Mouse (Mus musculus) gastrocnemius, postnatal 10 days (tissue): ENCODE data around the gene Scfd2. TPM values are rescaled to one million over a fixed set of nuclear protein-coding genes. Genes with fewer than 3 reads are reported as not detected.

Source experiments
- DNase-seq: peaks from one replicate; pipeline ENCODE4 v3.0.0; 2021; ENCODE audit warnings: mixed read lengths
- total RNA-seq, 2 experiments: library from RNA; stranded (reverse); gene quantifications; 2 replicates each; pipeline ENCODE4 v1.2.3; 2021

Gene Scfd2
- total RNA-seq, 2 experiments from 2014 or later: 10.2 to 12.8 TPM

- DNase-seq: no peak
Measured at GRCm38 (mm10) chr5:74365408-74365807, 166.2 kb downstream of the Scfd2 start.

GRCm38 (mm10) chr5:74363296-74363695 is 168.3 kb downstream of the Scfd2 start:
- DNase-seq: no peak

DNA sequence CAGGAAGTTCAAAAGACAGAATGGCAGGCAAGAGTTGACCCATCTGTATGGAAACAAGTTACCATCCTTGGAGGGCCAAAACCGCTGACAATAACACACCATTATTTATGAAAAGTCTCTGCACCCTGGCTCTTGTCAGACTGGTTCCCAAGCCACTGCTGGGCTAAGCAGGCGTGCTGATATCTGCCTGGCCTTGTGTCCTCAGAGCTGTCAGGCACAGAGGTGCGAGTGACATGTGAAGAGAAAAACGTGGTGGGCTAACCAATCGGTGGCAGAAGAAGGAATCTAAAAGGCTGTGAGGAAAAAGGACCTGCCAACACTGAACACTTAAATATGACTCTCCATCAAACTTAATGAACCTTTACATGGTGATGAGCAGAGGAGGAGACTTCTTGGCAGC is 170.0 kb downstream of the Scfd2 start:
- no peak for DNase-seq

GRCm38 (mm10) chr5:74358033-74358432 is 173.5 kb downstream of the Scfd2 start:
- DNase-seq: no peak

- DNase-seq: no peak
Measured at GRCm38 (mm10) chr5:74355416-74356177, 176.0 kb downstream of the Scfd2 start.

- DNase-seq: no peak
Measured at GRCm38 (mm10) chr5:74350909-74351308, 180.7 kb downstream of the Scfd2 start.

DNA sequence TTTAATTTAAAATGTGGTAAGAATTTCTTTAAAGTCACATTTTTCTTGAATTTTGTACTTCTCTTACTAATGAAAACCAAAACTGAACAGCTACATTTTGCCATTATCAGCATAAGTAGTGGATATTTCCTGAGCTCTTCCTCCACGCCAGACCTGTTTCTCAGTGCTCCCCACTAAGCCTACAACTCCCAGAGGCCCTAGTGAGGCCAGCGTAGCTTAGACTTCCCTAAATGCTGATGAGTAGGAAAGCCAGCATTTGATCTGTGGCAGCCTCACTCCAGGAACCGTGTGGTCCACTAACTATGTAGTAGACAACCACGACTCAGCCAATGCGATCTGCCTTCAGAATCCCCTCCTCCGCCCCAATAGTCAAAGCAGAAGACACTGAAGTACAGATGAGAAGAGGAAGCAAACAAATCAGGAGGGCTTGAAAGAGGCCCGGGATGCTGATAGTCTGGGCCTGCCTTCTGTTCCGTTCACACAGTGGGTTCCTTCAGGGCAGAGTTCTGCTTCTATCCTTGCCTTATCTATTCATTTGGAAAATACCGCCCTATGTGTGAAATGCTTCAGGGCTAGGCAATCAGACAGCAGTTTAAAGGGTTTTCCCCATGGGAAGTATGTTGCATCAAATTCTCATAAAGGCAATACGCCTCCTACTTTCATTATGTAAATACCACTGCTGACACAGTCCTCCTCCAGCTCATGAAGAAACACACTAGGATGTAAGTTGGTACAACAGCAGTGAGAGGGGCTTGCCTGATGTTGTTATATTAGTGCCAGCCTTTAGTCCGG is 183.3 kb downstream of the Scfd2 start:
- DNase-seq: no peak

DNA sequence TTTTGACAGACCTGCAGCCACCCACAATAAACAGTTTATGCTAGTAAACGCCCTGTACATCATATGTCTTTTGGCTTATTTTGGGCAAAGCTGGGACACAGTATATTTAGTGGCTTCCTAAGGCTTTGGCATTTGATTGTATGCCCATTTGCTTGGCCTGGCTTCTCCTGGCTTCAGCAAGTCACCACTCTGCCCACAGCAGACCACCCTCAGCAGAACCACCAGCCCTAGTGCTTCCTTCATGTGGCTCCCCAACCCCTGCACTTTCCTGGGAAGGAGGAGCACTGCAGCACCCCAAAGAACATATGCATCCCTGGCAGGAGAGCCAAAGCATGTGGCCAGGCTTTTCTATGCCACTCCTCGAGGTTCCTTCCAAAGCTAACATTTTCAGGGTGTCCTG is 188.5 kb downstream of the Scfd2 start:
- no peak for DNase-seq

DNA sequence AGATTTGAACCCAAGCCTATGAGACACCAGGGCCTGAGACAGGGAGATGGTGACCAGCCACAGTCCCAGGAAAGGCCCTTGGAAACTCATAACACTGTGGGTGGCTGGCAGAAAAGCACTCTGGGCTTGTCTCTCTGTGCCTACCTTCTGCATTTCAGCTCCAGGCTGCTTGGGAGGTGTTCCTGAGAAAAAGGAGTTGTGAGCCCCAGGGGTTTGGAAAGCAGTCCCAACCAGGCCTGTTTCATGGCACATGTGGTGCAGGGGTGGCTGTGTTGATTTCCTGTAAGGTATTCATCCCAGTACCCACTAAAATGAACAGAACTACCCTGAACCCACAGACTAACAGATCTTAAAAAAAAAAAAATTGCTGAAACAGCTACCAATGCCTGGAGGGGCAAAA is 189.0 kb downstream of the Scfd2 start:
- DNase-seq: no peak

GRCm38 (mm10) chr5:74337491-74337890 is 194.1 kb downstream of the Scfd2 start:
- DNase-seq: no peak

DNA sequence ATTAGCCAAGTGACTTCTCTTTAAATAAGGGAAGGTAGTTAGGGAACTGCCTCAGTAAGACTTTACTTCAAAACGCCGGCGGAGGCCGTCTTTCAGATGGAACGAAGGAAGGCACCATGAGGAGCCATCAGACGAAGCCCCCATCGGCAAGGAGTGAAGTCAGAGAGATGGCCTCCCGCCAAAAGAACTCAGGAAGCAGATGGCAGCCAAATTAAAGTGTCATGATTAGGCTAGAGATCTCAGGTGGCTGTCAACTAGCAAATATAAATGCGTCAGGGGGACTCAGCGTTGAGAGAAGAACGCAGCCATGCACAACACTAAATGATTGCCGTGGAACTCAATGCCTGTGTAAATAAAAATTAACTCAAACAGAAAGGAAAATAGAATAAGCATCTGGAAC is 194.8 kb downstream of the Scfd2 start:
- no peak for DNase-seq

GRCm38 (mm10) chr5:74333258-74333657 is 198.3 kb downstream of the Scfd2 start:
- no peak for DNase-seq

DNA sequence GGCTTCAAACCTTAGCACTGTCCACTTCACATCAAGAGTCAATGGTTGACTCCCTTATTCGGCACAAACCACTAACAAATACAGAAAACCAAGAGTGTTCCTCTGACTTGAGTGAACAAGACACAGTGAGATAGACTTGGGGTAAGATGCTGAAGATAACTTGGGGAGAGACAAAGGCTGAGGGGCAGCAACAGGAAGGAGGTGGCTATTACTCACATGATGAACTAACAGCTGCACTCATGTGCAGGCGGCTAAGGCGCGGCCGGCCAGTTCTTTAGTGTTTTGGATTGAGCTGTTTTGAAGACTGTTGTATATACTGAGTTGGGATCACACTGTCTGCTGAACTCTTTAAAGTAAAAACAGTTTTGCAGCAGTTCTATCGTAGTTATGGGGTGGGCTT is 205.3 kb downstream of the Scfd2 start:
- no peak for DNase-seq

DNA sequence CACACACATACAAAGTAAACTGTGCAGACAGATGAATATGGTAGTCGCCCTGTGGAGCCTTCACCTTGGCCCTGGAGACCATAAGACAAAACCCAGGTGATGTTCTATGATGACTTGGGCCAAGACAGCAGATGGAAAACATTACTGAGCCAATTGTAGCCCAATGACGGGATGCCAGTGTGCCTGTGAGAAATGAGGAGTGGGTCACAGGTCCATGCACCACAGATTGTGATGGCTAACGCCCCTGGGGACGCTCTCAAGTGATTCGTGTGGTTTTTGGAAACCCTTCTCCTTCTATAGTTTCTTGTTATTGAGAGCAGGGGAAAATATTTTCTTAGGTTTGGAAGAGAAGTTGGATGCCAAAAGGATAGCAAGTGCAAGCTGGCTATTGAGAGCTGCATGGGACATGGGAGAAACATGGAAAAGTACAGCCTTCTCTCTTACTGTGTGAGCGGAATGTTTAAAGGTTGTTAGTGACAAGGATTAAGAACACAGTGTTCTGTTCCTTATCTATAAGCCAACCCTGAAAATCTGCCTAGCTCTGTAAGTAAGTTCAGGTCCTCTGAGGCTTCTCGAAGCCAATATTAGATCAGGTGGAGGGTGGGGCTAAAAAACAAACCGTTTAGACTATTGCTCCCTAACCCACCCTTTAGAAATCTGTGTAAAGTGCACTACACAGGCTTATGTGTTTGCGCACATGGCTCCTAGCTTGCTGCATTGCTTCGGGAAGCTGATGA is 210.4 kb downstream of the Scfd2 start:
- DNase-seq: no peak

DNA sequence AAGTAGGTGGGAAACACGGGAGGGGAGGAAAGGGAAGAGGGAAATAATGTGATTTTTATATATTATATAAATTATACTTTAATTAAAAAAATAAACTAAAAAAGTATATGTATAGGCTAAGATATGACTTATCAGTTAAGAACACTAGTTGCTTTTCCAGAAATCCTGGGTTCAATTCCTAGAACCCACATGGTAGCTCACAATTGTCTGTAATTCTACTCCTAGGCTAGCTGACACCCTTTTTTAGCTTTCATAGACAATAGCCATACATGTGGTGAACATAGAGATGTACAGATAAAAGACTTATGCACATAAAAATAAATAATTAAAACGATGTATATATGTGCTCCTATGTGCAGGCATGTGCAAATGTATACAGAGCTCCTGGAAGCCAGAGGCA is 212.0 kb downstream of the Scfd2 start:
- no peak for DNase-seq

DNA sequence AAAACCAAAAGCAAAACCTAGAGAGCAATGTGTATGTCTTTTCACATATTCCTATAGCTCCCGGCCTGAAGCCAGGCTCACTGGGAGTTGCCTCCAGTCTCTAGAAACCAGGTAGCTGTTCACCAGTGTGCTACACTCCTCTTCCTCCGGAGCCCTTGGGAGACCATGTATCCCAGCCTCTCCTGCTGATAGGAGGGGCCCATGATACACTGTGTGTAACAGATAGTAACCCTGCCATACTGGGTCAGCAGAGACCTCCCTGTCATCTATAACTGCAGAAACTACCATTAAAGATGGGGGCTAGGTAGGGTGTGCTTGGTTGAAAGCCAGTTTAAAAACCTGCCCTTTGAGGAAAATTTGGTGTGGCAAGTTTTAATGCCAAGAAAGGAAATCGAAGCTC is 214.4 kb downstream of the Scfd2 start:
- no peak for DNase-seq

DNA sequence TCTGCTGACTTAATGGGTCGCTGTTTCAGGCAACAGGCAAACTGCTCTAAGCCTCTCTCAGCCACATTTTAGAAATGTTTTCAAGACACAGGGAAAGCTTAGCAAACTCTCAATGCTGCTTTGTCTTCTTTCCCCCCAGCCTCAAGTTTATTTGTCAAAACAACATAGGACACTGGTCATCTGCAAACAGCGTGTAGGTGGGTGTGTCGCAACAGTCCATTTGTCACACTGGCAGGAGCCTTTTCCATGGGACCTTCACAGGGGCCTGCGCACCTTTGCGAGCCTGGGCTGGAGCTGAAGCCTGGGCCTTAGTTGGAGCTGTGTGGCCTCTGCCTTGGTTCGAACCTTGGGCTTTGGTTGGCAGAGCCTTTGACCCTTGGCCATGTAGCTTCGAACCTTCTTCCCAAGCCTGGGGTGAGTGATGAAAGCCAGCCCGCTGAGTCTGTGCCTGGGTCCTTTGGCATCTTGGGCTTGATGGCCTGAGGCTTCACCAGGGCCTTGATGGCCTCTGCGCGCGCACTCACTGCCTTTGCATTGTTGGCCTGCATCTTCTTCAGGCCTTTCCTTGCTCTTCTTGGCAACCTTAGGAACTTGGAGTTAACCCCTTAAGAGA is 215.1 kb downstream of the Scfd2 start:
- no peak for DNase-seq

GRCm38 (mm10) chr5:74315471-74316245 is 215.9 kb downstream of the Scfd2 start:
- DNase-seq: peak; percentile 10

GRCm38 (mm10) chr5:74314501-74314900 is 217.1 kb downstream of the Scfd2 start:
- DNase-seq: no peak

GRCm38 (mm10) chr5:74313542-74313941 is 218.0 kb downstream of the Scfd2 start:
- no peak for DNase-seq

DNA sequence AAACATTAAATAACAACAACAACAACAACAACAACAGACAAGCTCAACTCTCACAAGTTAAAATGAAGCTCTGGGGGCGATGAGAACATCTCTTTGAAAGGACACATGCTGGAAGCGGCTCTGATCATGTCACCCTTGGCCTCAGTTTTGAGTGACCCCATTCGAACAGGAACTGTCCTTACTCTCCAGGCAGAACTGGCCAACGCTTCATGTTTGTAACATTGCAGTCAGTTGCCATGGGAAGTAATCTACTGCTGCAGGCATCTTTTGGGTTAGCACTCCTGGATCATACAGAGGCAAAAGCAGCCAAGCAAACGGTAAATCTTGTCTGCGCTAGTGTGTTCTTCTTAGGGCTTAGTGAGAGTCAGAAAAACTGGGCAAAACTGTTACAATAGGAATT is 219.7 kb downstream of the Scfd2 start:
- peak; percentile 10 for DNase-seq
